Mouse (Mus musculus) ovary, postnatal 36 days (tissue): ENCODE results near the gene Mamstr.
"Not testable (repeated sequence)": the region's sequence is repeated elsewhere in the genome, so short reads cannot be mapped to it uniquely, and the experiment has no call there.

Experiments
- DNase-seq: peaks from one replicate; pipeline ENCODE4 v3.0.0; 2022; ENCODE audit warnings: low spot score, mixed read lengths

Gene Mamstr

DNA sequence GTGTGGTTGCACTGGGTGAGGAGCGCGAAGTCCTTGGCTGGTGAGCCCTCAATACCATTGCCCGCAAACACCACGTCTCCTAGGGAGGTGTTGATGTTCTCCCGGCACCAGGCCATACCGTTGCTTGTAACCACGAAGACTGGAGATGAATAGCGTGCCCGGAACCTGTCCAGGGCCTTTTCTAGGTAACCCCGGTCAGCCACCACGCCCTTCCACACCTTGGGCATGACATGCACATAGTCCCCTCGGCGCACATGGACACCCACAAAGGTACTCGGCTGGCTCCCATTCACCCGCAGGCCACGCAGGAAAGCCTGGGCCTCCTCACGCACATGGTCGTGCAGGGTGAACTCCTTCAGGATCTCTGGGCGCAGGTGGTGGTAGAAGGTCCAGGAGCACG, 10.7 kb downstream of the Mamstr start:
- not testable (repeated sequence) for DNase-seq

DNA sequence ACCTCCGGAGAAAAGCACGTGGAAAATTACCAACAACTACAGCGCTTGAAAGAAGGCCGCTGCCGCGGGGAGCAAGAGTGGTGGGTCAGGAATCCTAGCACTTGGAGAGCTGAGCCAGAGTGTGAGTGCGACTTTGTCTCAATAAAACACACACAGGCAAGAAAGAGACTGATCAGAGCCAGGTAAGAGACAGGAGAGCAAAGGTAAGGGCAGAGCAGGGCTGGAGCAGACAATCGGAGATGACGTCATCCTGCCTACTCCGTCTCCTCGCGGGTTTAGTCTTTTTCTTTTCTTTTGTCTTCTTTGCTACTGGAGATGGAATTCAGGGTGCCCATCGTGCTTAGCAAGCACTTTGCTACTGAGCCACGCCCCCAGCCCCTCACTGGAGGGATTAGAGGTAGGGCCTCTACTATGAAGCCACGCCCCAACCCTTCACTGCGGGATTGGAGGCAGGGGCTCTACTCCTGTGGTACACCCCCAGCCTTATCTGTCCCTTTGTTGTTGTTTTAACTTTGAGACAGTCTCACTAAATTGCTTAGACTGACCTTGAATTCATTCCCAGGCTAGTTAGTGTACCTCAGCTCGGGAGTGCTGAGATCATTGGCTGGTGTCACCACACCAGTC, 14.8 kb downstream of the Mamstr start:
- no peak for DNase-seq

DNA sequence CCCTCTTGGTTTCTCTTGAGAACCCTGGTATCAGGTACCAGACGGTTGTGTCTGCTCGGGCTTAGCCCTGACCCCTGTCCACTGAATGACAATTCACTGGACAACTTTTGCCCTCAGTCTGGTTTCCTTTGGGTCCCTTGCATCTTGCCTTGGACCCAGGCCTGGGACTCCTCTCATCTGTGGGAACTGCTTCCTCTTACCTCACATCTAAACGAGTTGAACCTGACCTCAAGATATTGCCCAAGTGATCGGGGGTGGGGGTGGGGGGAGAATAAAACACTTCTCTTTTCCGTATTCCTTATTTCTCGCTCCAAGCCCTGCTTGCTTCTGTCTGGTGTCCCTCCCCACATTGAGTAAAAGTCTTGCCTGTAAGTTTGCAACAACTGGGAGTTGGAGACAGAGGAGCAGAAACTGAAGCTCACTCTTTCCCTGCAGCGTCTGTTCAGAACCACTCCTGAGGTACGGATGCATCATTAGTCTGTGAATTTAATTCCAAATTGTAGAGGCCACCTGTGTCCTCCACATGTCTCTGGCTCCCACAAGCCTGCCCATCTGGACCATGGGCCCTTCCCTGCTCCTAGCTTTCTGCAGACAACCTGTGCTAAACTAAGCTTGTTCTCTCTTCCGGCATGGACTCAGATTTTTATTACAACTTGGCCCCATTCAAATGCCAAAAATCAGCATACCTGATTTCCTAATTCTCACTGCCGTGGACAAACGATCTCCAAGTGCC, 21.1 kb downstream of the Mamstr start:
- DNase-seq, result no peak

DNA sequence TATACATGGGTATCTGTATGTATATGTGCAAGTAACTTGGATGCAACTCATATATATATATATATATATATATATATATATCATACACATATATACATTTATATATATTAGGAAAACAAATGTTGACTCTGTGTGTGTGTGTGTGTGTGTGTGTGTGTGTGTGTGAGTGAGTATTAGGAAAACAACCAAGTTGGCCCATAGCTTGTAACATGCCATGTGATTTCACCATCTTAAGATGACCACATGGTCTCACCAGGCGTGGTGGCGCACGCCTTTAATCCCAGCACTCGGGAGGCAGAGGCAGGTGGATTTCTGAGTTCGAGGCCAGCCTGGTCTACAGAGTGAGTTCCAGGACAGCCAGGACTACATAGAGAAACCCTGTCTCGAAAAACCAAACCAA, 21.9 kb downstream of the Mamstr start:
- DNase-seq, result not testable (repeated sequence)

DNA sequence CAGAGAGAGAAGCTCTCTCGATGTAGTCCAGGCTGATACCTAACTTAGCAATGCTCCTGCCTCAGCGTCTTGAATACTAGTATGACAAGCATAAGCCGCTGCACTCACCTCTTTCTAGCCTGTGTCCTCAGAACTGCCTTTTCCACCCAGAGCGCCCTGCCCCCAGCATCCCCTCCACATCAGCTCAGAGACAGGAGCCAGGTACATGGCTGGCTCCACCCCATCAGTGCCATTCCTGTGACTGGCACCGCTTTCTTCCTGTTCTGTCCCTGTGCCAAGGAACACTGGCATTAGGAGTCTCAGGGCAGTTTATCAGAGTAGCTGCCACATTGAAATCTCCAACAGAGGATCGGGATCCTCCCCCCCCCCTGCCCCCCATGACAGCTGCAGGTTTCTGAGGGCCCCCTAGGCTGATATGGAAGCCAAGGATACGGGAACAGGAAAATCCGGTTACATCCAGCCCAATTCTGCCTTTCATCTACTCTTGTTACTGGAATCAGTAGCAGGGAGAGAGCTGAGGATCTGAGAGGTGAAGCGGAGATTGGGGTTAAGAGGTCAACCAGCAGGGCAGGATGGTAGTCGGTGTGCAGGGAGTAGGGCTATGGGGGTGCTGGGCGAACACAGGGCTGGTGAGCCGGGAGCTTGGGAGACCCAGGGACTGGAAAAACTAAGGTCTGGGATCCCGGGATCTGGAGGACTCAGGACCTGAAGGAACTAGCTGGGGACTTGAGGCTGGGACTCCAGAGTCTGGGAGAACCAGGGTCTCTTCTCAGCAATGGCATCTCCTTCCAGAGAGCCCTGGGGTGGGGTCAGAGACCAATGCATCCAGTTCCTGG, 25.7 kb downstream of the Mamstr start:
- no peak for DNase-seq

DNA sequence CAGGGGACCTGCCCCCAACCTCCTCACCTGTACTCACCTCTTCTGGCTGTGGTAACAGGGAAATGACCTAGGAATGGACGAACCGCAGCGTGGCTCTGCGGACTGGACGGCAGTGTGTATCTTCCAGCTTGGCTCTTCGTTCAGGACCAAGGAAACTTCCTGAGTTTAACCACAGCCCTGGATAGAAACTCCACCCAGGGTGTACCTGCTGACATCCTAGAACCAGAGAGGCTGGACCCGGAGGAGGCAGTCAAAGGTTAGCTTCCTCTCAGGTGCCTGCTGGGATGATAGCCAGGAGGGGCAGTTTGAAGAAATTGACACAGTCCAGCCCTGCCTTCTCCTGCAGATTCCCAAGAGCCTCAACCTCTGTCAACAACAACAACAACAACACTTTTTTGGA, 26.4 kb downstream of the Mamstr start, which contains the start of gene Fut2:
Gene Fut2 (minus strand): TSS at position 234 of the 400 bp plus-strand sequence.
- no peak for DNase-seq

DNA sequence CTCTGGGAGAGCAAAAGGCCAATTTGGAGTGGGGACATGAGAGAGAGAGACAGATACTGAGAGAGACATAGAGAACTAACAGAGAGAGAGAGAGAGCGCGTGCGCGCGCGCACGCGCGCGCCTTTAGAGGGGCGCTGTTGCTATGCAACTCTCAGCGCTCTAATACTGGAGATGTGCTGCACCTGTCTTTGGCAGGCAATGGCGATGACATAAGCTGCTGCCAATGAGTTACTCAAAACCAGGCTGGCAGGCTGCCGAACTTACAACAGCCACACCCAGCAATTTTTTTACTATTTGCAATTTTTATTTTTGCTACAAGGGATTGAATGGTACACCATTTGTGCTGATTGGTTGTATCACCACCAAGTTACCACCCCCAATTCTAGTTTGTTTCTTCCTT, 28.0 kb downstream of the Mamstr start:
- no peak for DNase-seq

DNA sequence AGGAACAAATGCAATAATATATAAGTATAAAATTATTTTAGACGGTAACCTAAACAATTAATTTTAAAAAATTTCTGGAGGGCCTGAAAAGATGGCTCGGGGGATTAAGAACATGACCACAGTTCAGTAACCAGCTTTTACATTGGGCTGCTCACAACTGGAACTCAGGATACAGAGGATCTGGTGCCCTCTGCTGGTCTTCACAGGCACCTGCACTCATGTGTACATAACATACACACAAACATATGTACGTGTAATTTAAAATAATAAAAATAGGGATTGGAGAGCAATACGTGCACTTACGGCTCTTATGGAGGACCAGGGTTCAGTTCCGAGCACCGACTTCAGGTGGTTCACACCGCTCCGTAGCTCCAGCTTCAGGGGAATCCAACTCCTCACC, 29.1 kb downstream of the Mamstr start:
- no peak for DNase-seq

DNA sequence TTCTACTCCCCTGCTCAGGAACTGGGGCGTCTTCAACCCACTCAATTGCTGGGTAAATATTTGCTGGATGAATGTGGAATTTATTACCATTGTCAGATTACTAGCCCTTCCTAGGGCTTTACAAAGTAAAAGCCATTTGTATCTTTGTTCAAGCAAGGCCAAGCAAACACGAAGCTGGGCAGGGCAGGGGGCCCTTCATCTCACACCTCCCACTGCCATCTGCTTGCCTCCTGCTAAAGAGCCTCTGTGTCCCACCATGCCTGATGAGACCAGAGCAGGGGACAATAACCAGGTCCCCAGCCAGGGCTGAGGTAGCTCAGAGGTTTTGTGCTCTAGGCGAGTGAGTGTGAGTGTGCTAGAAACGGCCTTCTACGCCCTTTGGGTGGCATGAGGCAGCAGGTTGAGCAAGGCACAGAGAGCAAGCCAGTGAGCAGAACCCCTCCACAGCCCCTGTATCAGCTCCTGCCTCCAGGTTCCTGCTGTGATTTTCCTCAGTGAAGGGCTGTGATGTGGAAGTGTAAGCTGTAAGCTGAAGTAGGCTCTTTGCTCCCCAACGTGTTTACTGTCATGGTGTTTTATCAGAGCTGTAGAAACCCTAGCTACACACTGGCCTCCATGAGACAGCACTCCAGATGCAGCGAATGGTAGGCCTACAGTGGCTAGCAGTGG, 38.0 kb downstream of the Mamstr start:
- no peak for DNase-seq

DNA sequence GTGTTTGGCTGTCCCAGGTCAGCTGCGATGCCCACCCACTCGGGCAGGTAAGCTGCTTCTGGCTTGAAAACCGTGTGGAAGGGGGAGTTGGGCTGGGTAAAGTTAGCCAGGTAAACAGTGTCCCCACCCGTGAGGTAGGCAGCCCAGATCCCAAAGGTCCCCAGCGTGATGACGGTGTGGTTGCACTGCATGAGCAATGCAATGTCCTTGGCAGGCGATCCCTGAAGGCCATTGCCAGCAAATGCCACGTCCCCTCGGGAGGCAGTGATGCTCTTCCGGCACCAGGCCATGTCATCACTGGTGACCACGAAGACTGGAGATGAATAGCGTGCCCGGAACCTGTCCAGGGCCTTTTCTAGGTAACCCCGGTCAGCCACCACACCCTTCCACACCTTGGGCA, 38.7 kb downstream of the Mamstr start:
- DNase-seq, result no peak

DNA sequence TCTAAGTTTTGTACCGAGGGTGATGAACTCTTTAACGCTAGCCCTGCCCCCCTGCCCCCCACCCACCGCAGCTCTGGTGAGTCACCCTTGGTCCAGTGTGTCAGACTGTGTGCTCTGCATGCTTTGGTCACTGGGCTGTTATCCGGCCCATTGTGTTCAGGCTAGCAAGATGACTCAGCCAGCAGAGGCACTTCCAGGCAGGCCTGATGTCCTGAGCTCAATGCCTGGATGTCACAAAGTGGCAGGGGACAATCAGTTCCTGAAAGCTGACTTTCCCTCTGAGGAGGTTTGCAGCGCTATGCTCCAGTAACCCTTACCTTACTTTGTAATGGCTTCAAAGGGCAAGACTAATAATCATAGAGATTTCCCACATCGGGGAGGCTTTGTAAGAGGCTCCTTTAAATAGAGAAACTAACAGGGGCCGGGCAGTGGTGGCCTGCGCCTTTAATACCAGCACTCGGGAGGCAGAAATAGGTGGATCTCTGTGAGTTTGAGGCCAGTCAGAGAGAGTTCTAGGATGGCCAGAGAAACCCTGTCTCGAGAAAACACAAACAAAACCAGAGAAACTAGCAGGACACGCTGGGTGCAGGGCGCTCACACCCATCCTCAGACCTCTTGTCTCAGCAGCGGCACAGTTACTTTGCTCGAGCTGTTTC, 40.3 kb downstream of the Mamstr start:
- no peak for DNase-seq

DNA sequence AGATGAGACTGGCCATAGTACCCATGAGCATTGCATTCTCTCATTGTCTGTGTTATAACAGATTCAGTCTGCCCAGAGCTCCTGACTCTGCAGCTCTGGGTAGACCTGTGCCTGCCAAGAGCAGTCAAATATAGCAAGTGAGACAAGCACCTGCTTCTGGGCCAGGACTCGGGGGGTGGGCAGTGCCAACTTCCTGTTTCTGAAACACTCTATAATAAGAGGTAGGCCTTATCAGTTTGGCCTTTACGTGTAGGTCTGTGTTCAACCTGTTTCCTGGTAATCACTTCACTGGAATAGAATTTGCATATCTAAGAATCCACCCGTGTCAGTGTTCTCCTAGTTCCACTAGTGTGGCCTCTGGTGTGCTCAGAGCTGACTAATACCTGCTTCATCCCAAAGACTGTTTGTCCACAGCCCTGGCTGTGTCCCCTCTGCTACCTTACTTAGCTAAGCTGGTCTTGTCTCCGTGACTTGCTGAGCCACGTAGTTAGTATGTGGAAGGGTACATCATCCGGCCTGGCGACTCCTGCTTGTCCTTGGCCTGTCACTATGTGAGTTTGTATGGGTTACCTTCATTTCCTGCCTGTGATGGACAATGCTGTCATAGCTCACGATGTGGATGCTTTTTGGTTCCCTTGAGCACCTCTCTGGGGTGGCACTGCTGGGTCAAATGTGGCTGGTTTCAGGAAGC, 41.4 kb downstream of the Mamstr start:
- no peak for DNase-seq

DNA sequence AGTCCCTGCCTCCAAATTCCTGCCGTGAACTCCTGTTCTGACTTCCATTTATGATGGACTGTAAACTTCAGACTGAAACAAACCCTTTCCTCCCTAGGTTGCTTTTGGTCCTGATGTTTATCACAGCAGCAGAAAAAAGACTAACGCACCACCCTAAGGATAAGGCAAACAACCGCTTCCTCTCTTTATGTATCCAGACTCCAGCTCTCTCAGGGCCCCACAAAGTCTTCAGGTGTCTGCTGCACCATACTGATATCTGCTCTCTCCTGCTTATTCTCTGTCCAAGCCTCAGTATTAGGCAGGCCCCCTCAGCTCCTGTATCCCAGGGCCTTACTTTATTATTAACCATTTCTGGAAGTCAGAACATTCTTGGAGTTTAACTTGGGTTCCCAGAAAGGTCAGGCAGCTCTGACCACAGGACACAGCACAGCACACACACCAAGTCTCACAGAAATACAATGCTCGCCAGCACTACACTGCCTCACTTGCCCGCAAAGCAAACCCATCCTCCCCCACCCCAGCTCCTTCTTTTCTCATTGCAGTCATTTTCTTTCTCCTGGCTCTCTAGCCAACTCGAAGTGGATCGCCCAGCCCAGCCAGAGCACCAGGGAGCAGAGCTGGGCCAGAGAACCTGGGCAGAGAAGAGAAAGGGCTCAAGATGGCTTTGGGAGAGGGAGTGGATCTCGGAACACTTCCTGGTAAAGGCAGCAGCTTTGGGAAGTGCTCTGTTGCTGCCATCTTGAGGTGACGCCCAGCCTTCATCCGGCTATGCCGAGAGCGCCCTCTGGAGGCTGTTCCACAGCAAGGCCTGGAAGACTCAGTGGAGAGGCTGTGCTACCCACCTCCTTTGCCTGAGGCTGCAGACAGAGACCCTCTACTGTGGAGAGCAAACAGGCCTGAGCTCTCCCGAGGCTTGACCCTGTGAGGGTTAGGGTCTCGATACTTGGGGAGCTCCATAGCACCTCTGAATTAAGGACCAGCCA, 42.7 kb downstream of the Mamstr start:
- peak; percentile 85 for DNase-seq

DNA sequence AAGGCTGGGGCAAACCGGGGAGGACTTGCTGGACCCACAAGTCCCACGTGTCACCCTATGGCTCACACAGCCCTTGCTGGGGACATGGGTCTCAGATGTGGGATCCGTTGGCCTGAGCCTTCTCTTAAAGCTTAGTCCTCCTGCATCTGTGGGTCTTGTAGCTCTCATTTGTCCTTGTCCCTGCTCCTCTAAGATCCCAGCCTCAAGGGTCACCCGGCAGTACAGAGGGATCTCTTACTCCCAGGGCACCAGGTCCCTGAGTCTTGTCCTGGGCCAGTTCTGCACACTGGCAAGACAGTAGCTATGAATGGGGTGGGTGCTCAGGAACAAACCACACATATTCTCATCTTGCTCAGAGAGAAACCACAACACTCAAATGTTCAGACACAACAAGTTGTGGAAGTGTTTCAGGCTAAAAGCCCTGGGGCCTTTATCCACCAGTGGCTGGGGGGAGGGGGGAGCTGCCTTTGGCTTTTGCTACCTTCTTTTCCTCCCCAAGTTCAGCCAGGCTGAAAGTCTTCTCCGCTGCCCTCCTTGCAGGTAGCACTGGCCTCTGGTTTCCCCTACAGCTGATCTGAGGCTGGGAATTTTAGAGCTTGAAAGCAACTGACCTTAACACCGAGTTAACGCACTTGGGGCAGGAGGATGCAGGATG, 43.7 kb downstream of the Mamstr start, which contains the start of gene Ntn5:
Gene Ntn5 (plus strand): TSS at position 627 of the 655 bp plus-strand sequence.
- DNase-seq, result no peak

DNA sequence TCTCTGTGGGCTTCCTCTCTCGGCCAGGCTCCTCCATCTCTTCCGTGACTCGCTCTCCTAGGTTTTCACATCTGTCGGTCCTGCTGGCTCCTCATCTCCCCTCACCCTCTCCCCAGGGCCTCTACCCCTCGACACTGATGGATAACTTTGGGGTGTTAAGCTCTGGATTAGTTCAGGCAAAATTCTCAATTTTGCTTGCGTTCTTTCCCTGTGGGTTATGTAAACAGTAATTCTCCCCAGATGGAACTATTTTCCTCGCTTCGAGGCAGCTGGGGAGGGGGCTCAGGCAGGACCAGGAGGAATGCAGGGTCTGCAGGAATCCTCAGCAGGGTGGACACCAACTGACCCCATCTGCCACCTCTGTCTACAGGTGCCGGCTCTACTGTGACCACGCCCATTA, 46.0 kb downstream of the Mamstr start:
- DNase-seq, result no peak

DNA sequence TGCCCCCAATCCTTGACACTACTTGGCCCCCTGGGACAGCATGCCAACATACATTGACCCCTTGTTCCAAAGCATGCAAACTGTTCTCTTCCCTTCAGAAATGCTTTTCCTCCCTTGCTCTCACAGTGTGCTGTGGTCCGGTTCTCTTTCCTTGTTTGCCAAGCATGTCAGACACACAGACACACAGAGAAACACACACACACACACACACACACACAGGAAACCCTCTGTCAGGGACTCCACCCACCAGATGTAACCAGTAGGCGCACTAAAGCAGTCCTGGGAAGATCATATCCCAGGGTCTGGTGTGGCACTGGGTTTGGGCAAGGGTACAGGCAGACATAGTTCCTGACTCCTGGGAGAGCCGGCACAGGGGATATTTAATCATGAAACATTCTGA, 47.1 kb downstream of the Mamstr start:
- DNase-seq, result no peak

DNA sequence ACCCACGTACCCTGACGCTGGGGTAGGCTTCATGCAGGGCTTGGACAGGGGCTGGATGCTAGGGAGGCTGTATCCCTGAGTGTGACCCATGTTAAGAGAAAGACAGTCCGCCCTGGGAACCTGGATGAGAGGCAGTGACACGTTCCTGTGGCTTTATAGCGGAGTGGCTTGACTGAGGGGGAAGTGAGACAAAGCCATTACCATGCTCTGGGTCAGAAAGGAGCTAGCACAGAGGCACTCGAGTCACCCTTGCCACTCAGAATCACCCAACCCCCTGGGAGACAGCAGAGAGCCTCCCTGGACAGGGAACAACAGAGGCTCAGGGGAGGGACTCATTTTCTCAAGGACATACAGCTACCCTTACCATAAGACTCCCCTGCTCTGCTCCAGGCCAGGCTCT, 49.3 kb downstream of the Mamstr start:
- DNase-seq, result no peak

DNA sequence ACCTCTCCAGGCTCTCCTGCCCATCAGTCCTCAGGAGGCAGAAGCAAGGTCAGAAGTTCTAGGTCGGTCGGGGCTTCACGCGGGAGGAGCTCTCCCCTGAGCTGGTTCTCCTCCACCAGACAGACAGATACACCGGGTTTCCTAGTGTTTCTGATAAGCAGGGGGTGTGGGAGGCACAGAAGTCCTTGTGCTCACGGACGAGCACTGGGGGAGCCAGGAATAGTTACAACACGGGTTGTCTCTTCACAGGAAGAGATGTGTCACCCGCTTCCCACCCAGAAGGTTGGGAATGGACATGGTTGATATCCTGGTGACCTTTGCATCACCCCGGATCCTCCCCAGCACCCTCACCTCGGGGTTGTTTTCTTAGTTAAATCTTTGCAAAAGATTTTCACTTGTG, 50.0 kb downstream of the Mamstr start:
- no peak for DNase-seq

DNA sequence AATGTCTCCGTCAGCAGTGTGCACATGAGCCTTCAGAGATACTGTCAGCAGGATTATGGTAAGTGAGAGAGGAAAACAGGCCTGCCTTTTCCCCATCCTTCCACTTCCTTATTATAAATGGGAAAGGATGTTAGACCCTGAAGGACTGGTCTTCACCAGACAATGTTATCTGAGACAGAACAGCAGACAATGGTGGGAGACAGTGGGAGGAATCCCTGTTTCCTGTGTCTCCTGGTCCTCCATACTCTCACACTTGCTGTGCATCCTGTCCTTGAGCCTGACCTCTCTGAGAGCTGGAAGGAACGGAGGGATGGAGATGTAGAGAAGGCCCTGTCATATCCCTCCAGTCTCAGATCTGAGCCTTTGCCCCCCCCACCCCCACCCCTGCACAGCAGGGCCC, 52.6 kb downstream of the Mamstr start:
- DNase-seq, result no peak
